Mouse (Mus musculus): ENCODE data around the gene Ppp1r10.

Ppp1r10 gene

GRCm38 (mm10) chr17:35916297-35917142 is at the start of gene Ppp1r10, which contains the start of gene Mrps18b:
Ppp1r10 (plus strand) TSS chr17:35916434.
Mrps18b (minus strand) TSS chr17:35916389.
- DNase-seq (ENCODE audit: extremely low spot score, low spot score): peak; percentile 98

- peak; percentile 48 for DNase-seq (ENCODE audit: extremely low spot score, low spot score)
Observed at GRCm38 (mm10) chr17:35866911-35867890, 49.0 kb upstream of the Ppp1r10 start.

DNA sequence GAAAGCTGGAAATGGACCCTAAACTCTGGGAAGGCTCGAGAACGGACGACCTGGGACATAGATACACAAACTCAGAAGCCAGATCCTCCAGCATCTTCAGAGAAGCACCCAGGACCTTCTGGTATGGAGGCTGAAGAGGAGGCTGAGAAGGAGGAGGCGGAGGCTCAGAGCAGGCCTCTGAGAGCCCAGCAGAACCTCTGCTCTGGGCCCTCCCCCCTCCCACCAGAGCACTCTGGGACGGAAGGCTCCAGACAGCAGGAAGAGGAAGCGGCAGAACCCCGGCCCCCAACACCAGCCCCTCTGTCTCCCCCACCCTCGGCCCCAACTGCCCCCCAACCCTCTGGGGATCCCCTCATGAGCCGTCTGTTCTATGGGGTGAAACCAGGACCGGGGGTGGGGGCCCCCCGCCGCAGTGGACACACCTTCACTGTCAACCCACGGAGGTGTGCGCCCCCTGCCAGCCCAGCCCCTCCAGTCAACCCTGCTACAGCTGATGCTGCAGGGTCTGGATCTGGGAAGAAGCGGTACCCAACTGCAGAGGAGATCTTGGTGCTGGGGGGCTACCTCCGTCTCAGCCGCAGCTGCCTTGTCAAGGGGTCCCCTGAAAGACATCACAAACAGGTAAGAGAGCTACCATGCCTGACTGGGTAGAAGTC is 47.9 kb upstream of the Ppp1r10 start:
- peak; percentile 18 for DNase-seq (ENCODE audit: extremely low spot score, low spot score)

DNA sequence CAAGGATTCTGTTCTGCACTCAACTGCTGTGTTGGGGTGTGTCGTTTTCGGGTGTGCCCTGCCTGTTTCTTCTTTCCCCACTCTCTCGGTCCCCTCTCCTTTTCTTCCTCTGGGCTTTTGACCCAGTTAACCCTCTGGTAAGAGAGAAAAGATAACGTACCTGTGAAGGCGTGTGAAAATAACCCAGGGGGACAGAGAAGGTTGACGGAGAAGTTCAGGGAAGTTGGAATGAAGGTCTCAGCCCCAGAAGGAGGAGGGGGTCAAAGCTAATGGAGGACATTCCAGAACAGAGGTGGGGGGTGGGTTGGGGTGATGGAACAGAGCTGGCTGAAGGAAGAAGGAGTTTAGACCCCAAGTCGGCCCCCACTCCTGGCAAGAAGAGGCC is 47.3 kb upstream of the Ppp1r10 start:
- DNase-seq (ENCODE audit: extremely low spot score, low spot score): no peak

DNA sequence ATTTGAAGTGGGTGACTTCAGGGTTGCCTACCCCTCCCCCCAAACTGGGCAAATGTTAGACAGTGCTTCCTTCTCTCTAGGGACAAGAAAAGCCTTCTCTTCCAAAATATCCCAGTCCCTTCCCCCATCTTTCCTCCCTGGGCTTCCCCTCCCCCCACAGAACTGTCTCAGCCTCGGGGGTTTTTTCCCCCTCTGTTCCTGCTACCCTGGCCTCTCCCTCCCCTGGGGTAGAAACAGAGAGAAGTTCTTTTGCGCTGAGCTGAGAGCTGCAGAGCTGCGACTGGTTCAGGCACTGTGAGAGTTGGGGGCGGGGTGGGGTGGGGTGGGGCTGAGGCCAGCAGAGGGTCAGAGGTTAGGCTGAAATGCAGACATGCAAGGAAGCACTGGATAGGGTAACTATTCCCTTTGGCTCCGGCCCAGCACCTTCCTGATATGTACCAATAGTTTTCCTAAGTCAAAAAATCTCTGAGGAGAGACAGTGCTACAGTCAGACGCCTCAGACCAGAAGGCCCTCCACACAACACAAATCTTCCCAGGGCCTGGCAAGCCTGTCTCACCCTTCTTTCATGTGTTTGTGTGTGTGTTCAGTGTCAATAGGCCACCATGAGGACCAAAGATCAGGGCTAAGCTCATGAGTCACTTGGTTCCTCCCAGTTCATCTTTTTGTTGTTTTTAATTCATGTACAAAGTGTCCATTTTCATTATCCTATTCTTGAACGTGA is 46.7 kb upstream of the Ppp1r10 start:
- peak; percentile 54 for DNase-seq (ENCODE audit: extremely low spot score, low spot score)

GRCm38 (mm10) chr17:35870151-35870883 is 45.9 kb upstream of the Ppp1r10 start:
- DNase-seq (ENCODE audit: extremely low spot score, low spot score): no peak

- DNase-seq (ENCODE audit: extremely low spot score, low spot score): no peak
Observed at GRCm38 (mm10) chr17:35870884-35871696, 45.1 kb upstream of the Ppp1r10 start.

- DNase-seq (ENCODE audit: extremely low spot score, low spot score): peak; percentile 88
Observed at GRCm38 (mm10) chr17:35873774-35874519, 42.3 kb upstream of the Ppp1r10 start.

DNA sequence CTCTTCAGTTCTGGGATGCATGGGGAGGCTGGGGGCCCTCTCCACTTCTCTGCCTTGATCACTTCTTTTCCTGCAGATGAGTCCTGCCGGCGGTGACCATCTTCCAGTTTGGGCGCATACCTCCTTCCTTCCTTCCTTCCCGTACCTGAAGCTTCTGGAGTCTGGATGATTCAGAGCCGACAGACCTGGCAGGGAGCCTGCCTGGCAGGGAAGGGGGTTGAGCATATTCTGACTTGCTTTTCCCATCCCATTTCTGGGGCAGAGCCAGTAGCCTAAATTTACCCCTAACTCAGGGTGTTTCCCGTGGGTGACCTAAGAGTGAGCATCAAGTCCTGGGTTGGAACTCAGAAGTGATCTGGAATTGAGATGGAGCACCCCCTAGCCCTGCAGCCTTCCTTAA is 41.5 kb upstream of the Ppp1r10 start:
- no peak for DNase-seq (ENCODE audit: extremely low spot score, low spot score)

GRCm38 (mm10) chr17:35879245-35880057 is 36.8 kb upstream of the Ppp1r10 start, which contains the start of gene Dhx16:
Dhx16 (plus strand) TSS chr17:35879819.
- DNase-seq (ENCODE audit: extremely low spot score, low spot score): peak; percentile 97

DNA sequence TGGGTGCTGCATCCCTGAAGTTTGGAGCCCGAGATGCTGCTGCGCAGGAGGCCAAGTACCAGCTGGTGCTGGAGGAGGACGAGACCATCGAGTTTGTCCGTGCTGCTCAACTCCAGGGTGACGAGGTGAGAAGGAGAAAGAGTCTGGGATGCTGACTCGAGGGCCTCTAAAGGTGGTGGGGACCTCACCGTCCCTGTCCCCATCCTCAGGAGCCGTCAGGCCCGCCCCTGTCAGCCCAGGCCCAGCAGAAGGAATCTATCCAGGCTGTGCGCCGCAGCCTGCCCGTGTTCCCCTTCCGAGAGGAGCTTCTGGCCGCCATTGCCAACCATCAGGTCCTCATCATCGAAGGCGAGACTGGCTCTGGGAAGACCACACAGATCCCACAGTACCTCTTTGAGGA is 33.3 kb upstream of the Ppp1r10 start:
- DNase-seq (ENCODE audit: extremely low spot score, low spot score): no peak

DNA sequence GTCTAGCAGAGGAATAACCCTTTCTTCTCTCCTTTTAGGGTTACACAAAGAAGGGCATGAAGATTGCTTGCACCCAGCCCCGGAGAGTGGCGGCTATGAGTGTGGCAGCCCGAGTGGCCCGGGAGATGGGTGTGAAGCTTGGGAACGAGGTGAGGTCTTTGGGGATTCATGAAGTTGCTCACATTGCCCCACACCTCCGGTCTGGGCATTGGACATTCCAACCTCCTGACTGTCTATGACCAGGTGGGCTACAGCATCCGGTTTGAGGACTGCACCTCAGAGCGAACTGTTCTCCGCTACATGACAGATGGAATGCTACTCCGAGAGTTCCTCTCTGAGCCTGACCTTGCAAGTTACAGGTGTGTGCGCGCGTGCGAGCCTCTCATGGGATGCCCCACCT is 32.5 kb upstream of the Ppp1r10 start:
- no peak for DNase-seq (ENCODE audit: extremely low spot score, low spot score)

DNA sequence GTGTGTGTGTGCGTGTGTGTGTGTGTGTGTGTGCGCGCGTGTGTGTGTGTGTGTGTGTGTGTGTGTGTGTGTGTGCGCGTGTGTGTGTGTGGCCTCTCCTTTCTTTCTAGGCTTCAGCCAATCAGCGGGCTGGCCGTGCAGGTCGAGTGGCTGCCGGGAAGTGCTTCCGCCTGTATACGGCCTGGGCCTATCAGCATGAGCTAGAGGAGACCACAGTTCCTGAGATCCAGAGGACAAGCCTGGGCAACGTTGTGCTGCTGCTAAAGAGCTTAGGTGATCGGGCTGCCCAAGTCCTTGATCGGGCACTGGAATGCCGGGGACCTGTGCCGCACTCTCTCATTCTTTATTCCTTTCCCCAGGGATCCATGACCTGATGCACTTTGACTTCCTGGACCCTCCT is 28.5 kb upstream of the Ppp1r10 start:
- no peak for DNase-seq (ENCODE audit: extremely low spot score, low spot score)

DNA sequence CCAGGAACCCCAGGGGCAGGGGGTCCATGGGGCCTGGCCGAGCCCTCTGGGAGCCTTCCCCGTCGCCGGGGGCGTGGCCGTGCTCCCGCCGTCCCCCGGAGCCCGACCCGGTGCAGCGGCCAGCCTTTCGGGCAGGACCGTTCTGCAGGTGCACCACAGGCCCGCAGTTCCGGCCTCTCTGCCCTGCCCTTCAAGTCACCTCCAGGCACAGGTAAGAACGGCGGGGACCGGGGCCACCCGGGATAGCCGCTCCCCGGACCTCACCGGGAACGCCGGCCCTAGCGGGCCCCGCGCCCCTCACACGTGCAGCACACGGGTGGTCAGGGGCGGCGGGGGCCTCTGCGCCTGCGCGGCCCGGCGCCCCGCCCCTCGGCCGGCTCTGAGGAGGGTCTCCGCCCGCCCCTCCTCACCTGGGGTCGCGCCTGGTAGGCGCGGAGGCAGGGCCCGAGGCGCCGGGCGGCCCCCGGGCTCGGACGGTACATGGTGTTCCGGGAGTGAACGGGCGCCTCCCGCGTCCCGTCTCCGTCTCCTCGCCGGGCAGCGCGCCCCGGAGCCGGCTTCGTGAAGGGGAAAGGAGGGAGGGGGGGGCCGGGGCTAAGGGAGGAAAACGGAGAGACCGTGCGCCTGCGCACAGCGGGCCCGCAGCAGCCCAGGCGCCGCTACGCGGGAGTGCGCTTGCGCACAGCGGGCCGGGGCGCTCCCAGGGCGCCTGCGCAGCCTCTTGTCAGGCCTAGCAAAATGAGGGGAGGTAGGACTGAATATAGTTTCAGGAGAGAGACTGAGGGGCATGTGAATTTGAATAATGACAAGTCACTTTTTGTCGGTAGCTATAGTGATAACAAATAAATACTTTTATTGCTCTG is 19.2 kb upstream of the Ppp1r10 start, which contains the start of gene 2310061I04Rik:
Gene 2310061I04Rik, minus strand, starts transcription at position 651 of the 863 bp plus-strand sequence.
- DNase-seq (ENCODE audit: extremely low spot score, low spot score): peak; percentile 92

GRCm38 (mm10) chr17:35897644-35898573 is 18.3 kb upstream of the Ppp1r10 start:
- no peak for DNase-seq (ENCODE audit: extremely low spot score, low spot score)

Measured in neural tube, embryonic 10.5 days (tissue).